Mouse (Mus musculus): ENCODE measurements at regions not wholly inside any gene's neighbourhood (a gene's known extent, or its start where the extent isn't known, plus 50 kb on each side); places are given as distances from the start of the nearest gene placed in this dataset.

- no peak for TF ChIP-seq CTCF (IDR thresholded peaks at IDR 0.05; ENCODE audit: low read depth)
- Histone ChIP-seq H3K9me3 (ENCODE audit: low read length) (no peaks in the 10 kb centered on the region), H3K27me3 (ENCODE audit: insufficient read depth, low read length) (no peaks in the 10 kb centered on the region), H3K36me3 (ENCODE audit: insufficient read depth, low read length) (no peaks in the 10 kb centered on the region), H3K4me3 (ENCODE audit: low read length) (no peak overlapping the region), H3K27ac (no peak overlapping the region), H3K9ac (replicated peaks; ENCODE audit: low read length) (no peak overlapping the region), H3K4me2 (ENCODE audit: low read depth, low read length) (no peak overlapping the region), H3K4me1 (ENCODE audit: insufficient read depth, low read length) (no peaks in the 10 kb centered on the region)
- WGBS, result 77% methylated on average over 3 of the region's 3 CpGs
- ATAC-seq, result no peak
- DNase-seq (ENCODE audit: low spot score), result no peak
Measured at GRCm38 (mm10) chrX:19283078-19283477, 198.0 kb downstream of the Tex13c3 start.

- ATAC-seq (no peak), DNase-seq (ENCODE audit: low spot score) (no peak)
- no peak overlapping the region for H3K4me3 ChIP-seq (ENCODE audit: low read length)
- no peak overlapping the region for H3K4me2 ChIP-seq (ENCODE audit: low read depth, low read length)
- no peak overlapping the region for H3K9ac ChIP-seq (replicated peaks; ENCODE audit: low read length)
- H3K27ac ChIP-seq, result no peak overlapping the region
- no peak for TF ChIP-seq CTCF (IDR thresholded peaks at IDR 0.05; ENCODE audit: low read depth)
- H3K36me3 ChIP-seq (ENCODE audit: insufficient read depth, low read length), result no peaks in the 10 kb centered on the region
- no peaks in the 10 kb centered on the region for H3K27me3 ChIP-seq (ENCODE audit: insufficient read depth, low read length)
- no peaks in the 10 kb centered on the region for H3K9me3 ChIP-seq (ENCODE audit: low read length)
- H3K4me1 ChIP-seq (ENCODE audit: insufficient read depth, low read length), result no peaks in the 10 kb centered on the region
Measured at GRCm38 (mm10) chrX:19264237-19264636, 216.9 kb downstream of the Tex13c3 start.

- H3K9ac ChIP-seq (replicated peaks; ENCODE audit: low read length), result no peak overlapping the region
- no peak overlapping the region for H3K4me3 ChIP-seq (ENCODE audit: low read length)
- H3K4me1 ChIP-seq (ENCODE audit: insufficient read depth, low read length), result no peaks in the 10 kb centered on the region
- no peaks in the 10 kb centered on the region for H3K36me3 ChIP-seq (ENCODE audit: insufficient read depth, low read length)
- TF ChIP-seq CTCF (IDR thresholded peaks at IDR 0.05; ENCODE audit: low read depth), result no peak
- H3K27ac ChIP-seq, result no peak overlapping the region
- no peak overlapping the region for H3K4me2 ChIP-seq (ENCODE audit: low read depth, low read length)
- 81% methylated on average over 2 of the region's 2 CpGs for WGBS
- no peaks in the 10 kb centered on the region for H3K27me3 ChIP-seq (ENCODE audit: insufficient read depth, low read length)
- no peaks in the 10 kb centered on the region for H3K9me3 ChIP-seq (ENCODE audit: low read length)
- no peak for ATAC-seq
- no peak for DNase-seq (ENCODE audit: low spot score)
Measured at GRCm38 (mm10) chrX:19246777-19247619, 234.1 kb downstream of the Tex13c3 start.

GRCm38 (mm10) chrX:19237738-19238261 is 243.3 kb downstream of the Tex13c3 start:
- no peaks in the 10 kb centered on the region for H3K9me3 ChIP-seq (ENCODE audit: low read length)
- H3K9ac ChIP-seq (replicated peaks; ENCODE audit: low read length), result peak overlapping the region; percentile 38; the same call in 1 of the 2 replicates
- H3K4me1 ChIP-seq (ENCODE audit: insufficient read depth, low read length), result no peaks in the 10 kb centered on the region
- peak; percentile 23 for DNase-seq (ENCODE audit: low spot score)
- no peaks in the 10 kb centered on the region for H3K36me3 ChIP-seq (ENCODE audit: insufficient read depth, low read length)
- no peaks in the 10 kb centered on the region for H3K27me3 ChIP-seq (ENCODE audit: insufficient read depth, low read length)
- no peak for TF ChIP-seq CTCF (IDR thresholded peaks at IDR 0.05; ENCODE audit: low read depth)
- WGBS, result 23% methylated on average over 22 of the region's 26 CpGs
- peak overlapping the region; percentile 74 for H3K4me2 ChIP-seq (ENCODE audit: low read depth, low read length)
- H3K27ac ChIP-seq, result no peak overlapping the region
- peak; percentile 90 for ATAC-seq
- H3K4me3 ChIP-seq (ENCODE audit: low read length), result peak overlapping the region; percentile 42

- DNase-seq (ENCODE audit: low spot score) (peak; percentile 15), ATAC-seq (peak; percentile 63)
- Histone ChIP-seq H3K4me1 (ENCODE audit: insufficient read depth, low read length) (no peaks in the 10 kb centered on the region), H3K4me2 (ENCODE audit: low read depth, low read length) (peak overlapping the region; percentile 74), H3K36me3 (ENCODE audit: insufficient read depth, low read length) (no peaks in the 10 kb centered on the region), H3K27ac (no peak overlapping the region), H3K27me3 (ENCODE audit: insufficient read depth, low read length) (no peaks in the 10 kb centered on the region), H3K9me3 (ENCODE audit: low read length) (no peaks in the 10 kb centered on the region), H3K4me3 (ENCODE audit: low read length) (peak overlapping the region; percentile 42), H3K9ac (replicated peaks; ENCODE audit: low read length) (peak overlapping the region; percentile 38; the same call in 1 of the 2 replicates)
- WGBS, result 24% methylated on average over 31 of the region's 31 CpGs
- no peak for TF ChIP-seq CTCF (IDR thresholded peaks at IDR 0.05; ENCODE audit: low read depth)
Measured at GRCm38 (mm10) chrX:19237048-19237737, 243.9 kb downstream of the Tex13c3 start.

- Histone ChIP-seq H3K27ac (no peak overlapping the region), H3K9ac (replicated peaks; ENCODE audit: low read length) (no peak overlapping the region), H3K4me1 (ENCODE audit: insufficient read depth, low read length) (no peaks in the 10 kb centered on the region), H3K9me3 (ENCODE audit: low read length) (no peaks in the 10 kb centered on the region), H3K4me3 (ENCODE audit: low read length) (no peak overlapping the region), H3K36me3 (ENCODE audit: insufficient read depth, low read length) (no peaks in the 10 kb centered on the region), H3K27me3 (ENCODE audit: insufficient read depth, low read length) (no peaks in the 10 kb centered on the region), H3K4me2 (ENCODE audit: low read depth, low read length) (no peak overlapping the region)
- DNase-seq (ENCODE audit: low spot score) (peak; percentile 16), ATAC-seq (no peak)
- TF ChIP-seq CTCF (IDR thresholded peaks at IDR 0.05; ENCODE audit: low read depth), result no peak
- WGBS, result 56% methylated on average over 3 of the region's 3 CpGs
Measured at GRCm38 (mm10) chrX:19235449-19235848, 245.7 kb downstream of the Tex13c3 start.

All from hindbrain, postnatal 0 days (tissue).